Mouse (Mus musculus) testis, postnatal 14 days (tissue): ENCODE results near the gene Pak4.

Experiments
- DNase-seq: peaks from one replicate; pipeline ENCODE4 v3.0.0; 2021; ENCODE audit warnings: low spot score

The Pak4 gene

DNA sequence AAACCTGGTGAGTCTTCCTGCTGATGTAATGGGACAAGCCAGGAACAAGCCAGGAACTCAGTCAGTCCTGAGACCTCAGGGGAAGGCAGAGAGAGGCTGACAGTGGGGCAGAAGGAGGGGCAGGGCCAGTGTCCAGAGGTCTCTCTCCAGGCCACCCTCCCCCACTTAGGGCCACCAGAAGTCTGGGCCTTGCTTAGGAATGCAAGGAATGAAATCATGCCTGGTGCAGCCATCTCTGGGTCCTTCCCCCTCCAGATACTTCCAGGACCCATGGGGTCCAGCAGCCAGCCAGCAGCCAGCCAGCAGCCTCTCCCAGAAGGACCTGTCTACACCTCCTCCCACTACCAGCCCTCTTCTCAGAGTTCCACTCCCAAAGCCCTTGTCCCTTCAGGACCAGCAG lies 10.3 kb downstream of the Pak4 start:
- DNase-seq: no peak

GRCm38 (mm10) chr7:28586663-28587411 lies 11.1 kb downstream of the Pak4 start:
- no peak for DNase-seq

- DNase-seq: no peak
Measured at GRCm38 (mm10) chr7:28585001-28585400, 13.0 kb downstream of the Pak4 start.

- no peak for DNase-seq
Measured at GRCm38 (mm10) chr7:28584468-28584867, 13.5 kb downstream of the Pak4 start.

DNA sequence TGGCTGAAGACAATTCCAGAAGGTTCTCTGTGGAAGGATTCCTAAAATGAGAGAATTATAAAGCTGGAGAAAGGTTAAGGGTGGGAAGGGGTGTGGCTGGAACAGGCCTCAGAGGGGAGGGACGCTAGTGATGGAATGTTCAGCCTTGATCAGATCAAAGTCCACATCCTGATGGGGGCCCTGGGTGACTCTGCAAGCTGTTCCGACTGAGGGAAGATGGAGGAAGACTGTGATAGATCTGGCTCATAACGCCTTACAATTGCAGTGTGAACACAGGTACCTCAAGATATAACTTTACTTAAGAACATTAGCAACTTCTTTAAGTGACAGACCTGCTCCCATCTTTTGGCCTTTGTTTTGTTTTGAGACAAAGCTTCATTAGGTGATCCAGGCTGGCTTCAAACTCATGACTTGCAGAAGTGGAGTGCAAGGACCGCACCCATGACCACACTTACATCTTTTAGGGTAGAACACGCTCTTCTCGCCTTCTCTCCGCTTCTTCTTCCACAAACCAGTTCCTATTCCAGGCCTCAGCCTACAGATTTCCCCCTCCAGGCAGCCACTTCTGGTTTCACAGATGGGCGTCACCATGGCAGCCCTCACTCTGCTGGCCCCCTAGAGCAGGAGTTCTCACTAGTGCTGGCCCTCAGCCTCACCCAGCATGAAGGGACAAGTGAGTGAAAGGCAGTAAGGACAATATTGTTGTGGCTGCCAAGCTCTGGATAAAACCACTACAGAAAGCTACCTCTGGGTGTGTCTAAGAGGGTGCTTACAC lies 14.2 kb downstream of the Pak4 start:
- DNase-seq: no peak

DNA sequence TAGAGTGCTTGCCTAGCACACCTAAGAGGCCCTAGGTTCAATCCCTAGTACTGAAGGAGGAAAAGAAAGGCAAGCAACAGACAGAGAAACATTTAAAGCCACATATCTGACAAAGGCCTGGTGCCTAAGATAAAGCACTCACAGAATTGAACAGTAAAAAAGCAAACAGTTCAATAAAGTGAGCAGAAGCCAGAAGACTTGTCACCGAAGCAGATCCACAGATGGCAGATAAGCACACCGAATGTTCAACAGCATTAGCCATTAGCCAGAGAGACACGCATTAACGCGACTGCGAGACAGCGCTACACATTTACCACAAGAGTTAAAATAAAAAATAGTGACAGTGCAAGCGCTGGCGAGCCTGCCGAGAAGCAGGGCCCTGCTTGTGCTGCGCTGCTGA lies 15.1 kb downstream of the Pak4 start:
- no peak for DNase-seq

DNA sequence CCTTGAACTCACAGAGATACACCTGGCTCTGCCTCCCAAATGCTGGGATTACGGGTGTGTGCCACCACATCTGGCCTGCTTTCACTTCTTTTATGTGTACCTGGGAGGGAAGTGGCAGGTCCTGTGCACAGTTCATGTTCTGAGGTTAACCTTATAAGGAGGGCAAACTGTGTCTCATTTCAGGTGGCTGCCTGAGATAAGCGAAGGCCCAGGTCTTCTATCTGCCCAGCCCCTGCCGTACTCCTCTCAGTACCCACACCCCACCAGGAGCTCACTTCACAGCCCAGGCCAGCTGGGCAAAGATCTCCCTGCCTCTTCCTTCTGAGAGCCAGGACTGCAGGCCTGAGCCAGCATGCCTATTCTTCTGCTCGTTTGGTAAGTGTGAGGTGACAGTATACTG lies 16.3 kb downstream of the Pak4 start:
- no peak for DNase-seq

DNA sequence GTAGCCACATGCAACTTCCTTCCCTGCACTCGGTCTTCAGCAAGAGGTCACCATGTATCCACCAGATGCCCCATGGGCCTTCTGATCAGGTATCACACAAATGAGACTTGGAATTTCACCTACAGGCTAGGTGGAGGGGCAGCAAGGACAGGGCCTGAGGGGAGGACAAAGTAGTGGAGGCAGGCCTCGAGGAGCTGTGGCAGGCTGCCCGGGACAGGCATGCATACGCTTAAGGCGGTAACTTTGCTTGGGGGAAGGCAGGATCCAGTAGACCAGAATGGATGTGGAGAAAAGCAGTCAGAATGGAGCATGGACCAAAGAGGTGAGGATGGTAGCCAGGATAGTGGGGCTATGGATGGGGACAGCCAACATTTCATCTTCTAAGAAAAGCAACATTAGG lies 18.2 kb downstream of the Pak4 start:
- DNase-seq: no peak

DNA sequence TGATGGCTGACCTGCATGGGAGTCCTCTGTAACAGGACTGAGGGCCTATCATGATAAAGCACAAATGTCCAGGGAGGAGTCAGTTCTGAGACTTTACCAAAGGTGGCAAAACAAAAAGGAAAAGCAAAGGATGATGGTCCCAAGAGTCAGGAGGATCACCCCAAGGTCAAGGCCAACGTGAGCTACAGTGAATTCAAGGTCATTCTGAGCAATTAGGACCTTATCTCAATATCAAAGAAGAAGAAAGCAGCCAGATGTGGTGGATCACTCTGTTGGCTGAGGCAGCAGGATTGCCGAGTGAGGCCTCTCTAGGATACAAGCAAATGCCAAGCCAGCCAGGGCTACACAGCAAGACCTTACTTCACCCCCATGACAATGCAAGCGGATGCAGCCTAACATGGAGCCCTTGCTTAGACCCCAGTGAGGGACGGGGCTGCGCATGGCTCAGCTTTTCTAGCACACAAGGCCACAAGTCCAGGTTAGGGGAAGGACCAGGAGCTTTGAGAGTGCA lies 19.4 kb downstream of the Pak4 start:
- DNase-seq: no peak

DNA sequence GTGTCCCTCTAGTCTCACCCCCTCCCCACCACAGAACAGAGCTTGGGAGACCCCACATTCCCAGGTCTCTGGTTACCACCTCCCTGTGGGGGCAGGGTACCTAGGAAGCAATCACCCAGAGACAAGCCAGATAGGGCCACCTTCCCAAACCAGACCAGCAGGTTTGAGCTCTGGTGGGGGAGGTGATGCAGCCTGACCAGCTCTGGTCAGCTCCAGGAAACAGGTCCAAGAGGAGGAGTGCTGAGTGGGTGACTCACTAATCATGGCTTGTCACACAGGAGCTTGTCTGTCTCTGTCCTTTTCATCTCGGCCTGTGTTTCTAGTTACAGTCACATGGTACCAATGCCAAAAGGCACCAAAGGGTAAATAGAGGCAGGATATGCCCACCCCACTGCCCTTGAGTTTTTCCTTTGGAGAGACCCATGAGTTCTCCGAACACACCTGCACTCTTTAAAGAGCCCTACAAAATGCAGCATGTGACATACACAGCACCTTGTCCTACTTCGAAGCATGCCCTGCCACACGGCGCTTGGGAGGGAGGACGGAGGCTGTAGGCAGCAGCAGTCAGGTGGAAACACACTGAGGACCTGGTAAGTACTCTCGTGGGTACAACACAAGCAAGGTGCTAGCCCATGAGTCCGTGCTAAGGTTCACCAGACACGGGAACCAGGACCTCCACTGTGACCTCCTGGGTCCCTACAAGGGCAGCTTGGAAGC lies 20.0 kb downstream of the Pak4 start:
- DNase-seq: peak; percentile 32

DNA sequence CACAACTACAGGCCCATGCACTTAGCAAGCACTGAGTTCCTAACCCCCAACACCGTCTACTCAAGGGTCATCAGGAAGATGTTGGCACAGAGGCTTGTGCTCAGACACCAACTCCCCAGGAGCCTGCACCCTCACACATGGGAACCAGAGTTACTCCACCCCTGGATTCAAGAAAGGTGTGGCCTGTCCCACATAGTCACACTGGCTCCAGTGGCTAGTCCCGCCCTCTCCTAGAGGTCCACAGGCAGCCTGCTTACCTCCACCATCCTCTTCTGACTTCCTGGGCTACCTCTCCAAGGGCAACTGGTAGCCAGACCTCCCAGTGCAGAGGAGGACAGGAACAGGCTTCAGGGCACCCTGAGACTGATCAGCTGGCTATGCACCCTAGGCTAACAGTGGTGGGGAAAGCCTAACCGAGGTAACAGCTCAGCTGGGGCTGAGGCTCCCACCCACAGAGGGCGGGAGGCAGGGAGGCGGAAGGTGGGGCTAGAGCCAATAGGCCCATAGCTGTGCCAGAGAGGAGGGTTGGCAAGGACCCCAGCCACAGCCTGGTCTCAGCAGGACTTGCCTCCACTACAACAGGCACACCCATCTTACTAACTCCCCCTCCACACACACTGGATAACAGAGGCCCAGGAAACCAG lies 21.6 kb downstream of the Pak4 start:
- peak; percentile 67 for DNase-seq

GRCm38 (mm10) chr7:28575597-28575996 lies 22.4 kb downstream of the Pak4 start:
- DNase-seq: no peak

GRCm38 (mm10) chr7:28573236-28573635 lies 24.7 kb downstream of the Pak4 start:
- DNase-seq: no peak

GRCm38 (mm10) chr7:28572689-28573088 lies 25.3 kb downstream of the Pak4 start:
- no peak for DNase-seq

GRCm38 (mm10) chr7:28570982-28571682 lies 26.9 kb downstream of the Pak4 start:
- no peak for DNase-seq

DNA sequence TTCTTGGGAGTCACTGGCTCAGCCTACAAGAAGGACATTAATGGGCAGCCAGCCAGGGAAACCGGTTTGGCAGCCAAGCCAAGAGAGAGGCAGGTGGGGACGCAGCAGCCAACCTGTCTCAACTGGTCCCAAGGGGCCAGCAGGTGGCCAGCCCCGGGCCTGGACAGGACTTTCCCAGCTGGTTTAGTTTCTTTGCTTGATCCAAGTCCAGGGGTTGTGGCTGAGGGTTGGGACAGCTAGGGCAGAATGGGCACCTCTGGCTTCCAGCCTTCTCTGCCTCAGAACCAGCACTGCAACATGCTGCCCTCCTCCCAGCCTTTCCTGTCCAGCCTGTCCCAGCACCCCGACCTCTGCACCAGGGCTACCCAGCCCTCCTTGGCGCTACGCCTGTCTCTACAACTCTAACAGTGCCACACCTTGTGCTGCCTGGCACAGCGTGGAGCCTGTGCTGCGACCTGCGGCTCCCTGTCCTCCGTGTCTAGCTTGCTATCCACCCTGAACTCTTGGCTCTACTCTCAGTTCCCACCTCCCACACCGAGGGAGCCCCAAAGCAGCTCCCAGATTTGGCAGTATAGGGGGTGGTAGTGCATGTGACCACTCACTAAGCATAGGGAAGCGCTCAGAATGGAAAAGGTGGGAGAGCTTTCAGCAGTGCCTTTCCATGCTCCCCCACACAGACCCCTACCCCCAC lies 27.5 kb downstream of the Pak4 start:
- DNase-seq: peak; percentile 57

DNA sequence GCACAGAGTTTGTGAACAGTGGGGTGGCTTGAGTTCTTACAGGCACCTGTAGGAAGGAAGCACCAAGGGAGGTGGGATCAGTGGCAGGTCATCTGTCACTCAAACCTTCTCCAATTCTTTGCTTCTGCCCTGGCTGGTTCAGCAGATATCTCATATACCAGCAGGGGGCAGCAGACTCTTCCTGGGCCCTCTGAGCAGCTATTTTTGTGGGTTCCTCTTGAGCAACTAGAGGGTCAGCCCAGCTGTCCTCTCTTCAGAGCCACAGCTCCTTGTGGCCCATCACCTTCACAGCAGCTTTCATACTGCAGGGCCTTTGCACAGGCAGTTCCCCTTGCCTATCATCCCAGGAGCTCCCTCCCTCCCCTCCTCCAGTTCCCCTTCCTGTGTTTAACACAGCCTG lies 29.7 kb downstream of the Pak4 start:
- DNase-seq: no peak

- no peak for DNase-seq
Measured at GRCm38 (mm10) chr7:28567539-28567938, 30.4 kb downstream of the Pak4 start.

GRCm38 (mm10) chr7:28565407-28565806 lies 32.6 kb downstream of the Pak4 start:
- DNase-seq: no peak

DNA sequence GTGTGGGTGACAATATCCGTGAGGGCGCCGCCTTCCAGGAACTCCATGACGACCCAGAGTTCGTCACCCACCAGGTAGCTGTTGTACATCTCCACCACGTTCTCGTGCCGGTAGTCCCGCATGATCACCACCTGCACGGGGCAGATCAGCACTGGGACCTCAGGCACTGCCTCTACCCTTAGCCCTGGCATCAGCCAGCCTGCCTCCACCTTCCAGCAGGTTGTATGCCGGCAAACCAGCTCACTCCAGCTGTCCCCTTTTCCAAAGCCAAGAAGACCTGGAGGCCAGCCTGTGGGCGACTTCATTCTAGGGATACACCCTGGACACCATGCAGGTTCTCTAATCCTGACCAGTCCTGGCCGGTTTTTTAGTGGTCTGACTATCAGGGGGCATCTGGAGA lies 35.0 kb downstream of the Pak4 start:
- no peak for DNase-seq

DNA sequence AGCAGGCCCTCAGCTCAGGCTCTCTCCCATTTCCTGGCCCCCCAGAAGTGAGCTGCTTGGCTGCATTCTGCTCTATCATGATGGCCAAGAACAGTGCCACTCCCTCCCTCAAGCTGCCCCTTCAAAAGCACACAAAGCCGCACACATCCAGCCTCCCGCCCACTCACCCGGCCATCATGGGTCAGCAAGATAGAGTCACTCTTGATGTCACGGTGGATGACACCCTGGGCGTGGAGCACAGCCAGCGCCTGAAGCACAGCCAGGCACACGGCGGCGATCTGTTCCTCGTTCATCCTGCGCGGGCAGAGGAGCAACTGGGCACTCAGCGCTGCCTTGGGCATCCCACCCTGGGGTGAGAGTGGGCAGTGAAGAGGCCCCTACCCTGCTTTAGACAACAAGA lies 35.6 kb downstream of the Pak4 start:
- DNase-seq: no peak
